Mouse (Mus musculus) heart, postnatal 10 days (tissue): Measurements from ENCODE around the gene BC049352. TPM values are rescaled to one million over a fixed set of nuclear protein-coding genes. Genes with fewer than 3 reads are reported as not detected.

Experiments used
- DNase-seq, 2 experiments: peaks; one replicate each; pipeline ENCODE4 v3.0.0; 2021
- intact Hi-C: fragments of 180-260 bp; cut with DNase I; formaldehyde crosslinking; loops from one replicate; pipeline ENCODE4 v1.15.1; 2025
- total RNA-seq, 2 experiments: library from RNA; stranded (reverse); gene quantifications; 2 replicates each; pipeline ENCODE4 v1.2.3; 2021

The BC049352 gene
- total RNA-seq, 2 experiments from 2014 or later, result not detected

- no peak for DNase-seq
- intact Hi-C loops, result no loop called here
Measured at GRCm38 (mm10) chr9:45241397-45241796, 59.6 kb downstream of the BC049352 start.

- DNase-seq, result no peak
Measured at GRCm38 (mm10) chr9:45245432-45245831, 63.6 kb downstream of the BC049352 start.

GRCm38 (mm10) chr9:45246060-45246459 is 64.3 kb downstream of the BC049352 start:
- intact Hi-C loops, result no loop called here
- peak; percentile 13 to 16 for DNase-seq

More at GRCm38 (mm10) chr9:45245432-45245831, 63.6 kb downstream of the BC049352 start:
- intact Hi-C loops, result no loop called here

GRCm38 (mm10) chr9:45247536-45247935 is 65.7 kb downstream of the BC049352 start:
- intact Hi-C loops, result no loop called here
- DNase-seq, result no peak

GRCm38 (mm10) chr9:45250306-45250705 is 68.5 kb downstream of the BC049352 start:
- no peak for DNase-seq
- intact Hi-C loops, result no loop called here

- DNase-seq, result no peak
- intact Hi-C loops, result no loop called here
Measured at GRCm38 (mm10) chr9:45251281-45251680, 69.5 kb downstream of the BC049352 start.

GRCm38 (mm10) chr9:45251990-45252389 is 70.2 kb downstream of the BC049352 start:
- intact Hi-C loops, result no loop called here

GRCm38 (mm10) chr9:45252395-45252794 is 70.6 kb downstream of the BC049352 start:
- no peak for DNase-seq
- intact Hi-C loops, result no loop called here

More at GRCm38 (mm10) chr9:45251990-45252389, 70.2 kb downstream of the BC049352 start:
- no peak for DNase-seq

- no peak for DNase-seq
- intact Hi-C loops, result no loop called here
Measured at GRCm38 (mm10) chr9:45254021-45254420, 72.2 kb downstream of the BC049352 start.

GRCm38 (mm10) chr9:45254605-45255004 is 72.8 kb downstream of the BC049352 start:
- DNase-seq, result no peak
- intact Hi-C loops, result no loop called here

- DNase-seq, result no peak
- intact Hi-C loops, result no loop called here
Measured at GRCm38 (mm10) chr9:45255431-45255830, 73.6 kb downstream of the BC049352 start.

- intact Hi-C loops, result no loop called here
- DNase-seq, result no peak
Measured at GRCm38 (mm10) chr9:45255967-45256366, 74.2 kb downstream of the BC049352 start.

GRCm38 (mm10) chr9:45259065-45259464 is 77.3 kb downstream of the BC049352 start:
- intact Hi-C loops, result no loop called here
- no peak for DNase-seq

GRCm38 (mm10) chr9:45261466-45261865 is 79.7 kb downstream of the BC049352 start:
- intact Hi-C loops, result no loop called here
- DNase-seq, result peak; percentile 60

- DNase-seq, result no peak
- intact Hi-C loops, result no loop called here
Measured at GRCm38 (mm10) chr9:45261872-45262271, 80.1 kb downstream of the BC049352 start.

GRCm38 (mm10) chr9:45267099-45267498 is 85.3 kb downstream of the BC049352 start:
- intact Hi-C loops, result no loop called here
- no peak for DNase-seq

- intact Hi-C loops, result no loop called here
Measured at GRCm38 (mm10) chr9:45268079-45268478, 86.3 kb downstream of the BC049352 start.

GRCm38 (mm10) chr9:45268597-45269325 is 87.0 kb downstream of the BC049352 start, which contains the start of gene Il10ra:
Gene Il10ra (minus strand): TSS chr9:45269149.
- intact Hi-C loops, result no loop called here
- peak; percentile 41 to 46 for DNase-seq

More at GRCm38 (mm10) chr9:45268079-45268478, 86.3 kb downstream of the BC049352 start:
- no peak for DNase-seq

- DNase-seq, result no peak
- intact Hi-C loops, result no loop called here
Measured at GRCm38 (mm10) chr9:45272213-45272612, 90.4 kb downstream of the BC049352 start.

- no peak for DNase-seq
- intact Hi-C loops, result no loop called here
Measured at GRCm38 (mm10) chr9:45274218-45274617, 92.4 kb downstream of the BC049352 start.

GRCm38 (mm10) chr9:45274635-45275034 is 92.8 kb downstream of the BC049352 start:
- no peak for DNase-seq
- intact Hi-C loops, result no loop called here

GRCm38 (mm10) chr9:45280059-45280458 is 98.3 kb downstream of the BC049352 start:
- DNase-seq, result no peak
- intact Hi-C loops, result no loop called here
